Mouse (Mus musculus) erythroblast, embryonic 14.5 days (primary cell): ENCODE data around the gene Utrn.

Experiments
- GATA1 ChIP-seq: IDR thresholded peaks from 2 replicates; pipeline ENCODE4 v1.6.1; 2012; ENCODE audit warnings: low read length, inconsistent platforms, mixed read lengths
- TAL1 ChIP-seq: IDR thresholded peaks from 3 replicates; pipeline ENCODE4 v1.6.1; 2012; ENCODE audit warnings: low read length, inconsistent platforms, mixed read lengths

- TF ChIP-seq TAL1, result no peak
- no peak for TF ChIP-seq GATA1
Observed at GRCm38 (mm10) chr10:12703526-12703925, 165.6 kb downstream of the Utrn start.
